Mouse (Mus musculus) bone marrow, adult 2 months (tissue): ENCODE results near the gene E030018B13Rik. TPM values are rescaled to one million over a fixed set of nuclear protein-coding genes. Genes with fewer than 3 reads are reported as not detected.

Source experiments
- H3K27ac ChIP-seq: fragments of 200-500 bp; 2 replicates; pipeline ENCODE4 v1.5.1; 2012; ENCODE audit warnings: low read depth, mild to moderate bottlenecking, control low read depth, inconsistent platforms, low read length; ENCODE audit not compliant: control insufficient read depth, poor library complexity, insufficient read depth
- H3K4me1 ChIP-seq: fragments of 200-500 bp; 2 replicates; pipeline ENCODE4 v1.6.1; 2011; ENCODE audit warnings: low read length; ENCODE audit not compliant: control insufficient read depth, insufficient read depth
- H3K4me3 ChIP-seq: fragments of 200-500 bp; replicated peaks from 2 replicates; pipeline ENCODE3; 2011; ENCODE audit warnings: mild to moderate bottlenecking, low read depth, low read length, control low read depth; ENCODE audit not compliant: control insufficient read depth
- CTCF ChIP-seq: fragments of 200-500 bp; IDR thresholded peaks from 2 replicates; pipeline ENCODE4 v1.5.1; 2011; ENCODE audit warnings: low read length, control low read depth; ENCODE audit not compliant: control insufficient read depth, insufficient read depth
- POLR2A ChIP-seq: fragments of 200-500 bp; IDR thresholded peaks from 2 replicates; pipeline ENCODE4 v1.6.1; 2011; ENCODE audit warnings: low read depth, mild to moderate bottlenecking, control low read depth, low read length, borderline replicate concordance; ENCODE audit not compliant: control insufficient read depth
- WGBS: fragments of 180-500 bp; shearing (Covaris S2); methylation state at CpG from one replicate; pipeline ENCODE4 v1.1.7; 2018; 5-methylcytosine and 5-hydroxymethylcytosine counted together
- polyA plus RNA-seq: library from polyadenylated mRNA; stranded (reverse); fragments of >200 nt; gene quantifications from 2 replicates; pipeline ENCODE4 v1.2.4, GENCODE M21; 2011; ENCODE audit warnings: low replicate concordance; ENCODE audit not compliant: missing spikeins, insufficient read depth, insufficient read length

The E030018B13Rik gene
- polyA plus RNA-seq, 1 experiment, result not detected

- peak overlapping the region; percentile 98 for H3K27ac ChIP-seq
- 37% methylated on average over 8 of the region's 8 CpGs for WGBS
- peaks cover 11% of the 10 kb centered on the region for H3K4me1 ChIP-seq
- H3K4me3 ChIP-seq, result peak overlapping the region; percentile 93
- TF ChIP-seq CTCF (no peak), POLR2A (no peak)
Measured at GRCm38 (mm10) chr7:63935809-63936187, 19.1 kb downstream of the E030018B13Rik start.

GRCm38 (mm10) chr7:63936188-63936985 is 19.7 kb downstream of the E030018B13Rik start:
- peak; percentile 23; the same call in 1 of the 2 replicates for TF ChIP-seq CTCF
- TF ChIP-seq POLR2A, result peak; percentile 23; the same call in 1 of the 2 replicates
- Histone ChIP-seq H3K4me3 (peak overlapping the region; percentile 93), H3K4me1 (peaks cover 11% of the 10 kb centered on the region), H3K27ac (peak overlapping the region; percentile 98)
- WGBS, result 1% methylated on average over 34 of the region's 34 CpGs

GRCm38 (mm10) chr7:63936986-63937235 is 20.3 kb downstream of the E030018B13Rik start:
- peaks cover 12% of the 10 kb centered on the region for H3K4me1 ChIP-seq
- TF ChIP-seq CTCF, result no peak
- peak; percentile 54; the same call in 1 of the 2 replicates for TF ChIP-seq POLR2A
- H3K4me3 ChIP-seq, result peak overlapping the region; percentile 93
- 0% methylated on average over 11 of the region's 11 CpGs for WGBS
- H3K27ac ChIP-seq, result peak overlapping the region; percentile 98

DNA sequence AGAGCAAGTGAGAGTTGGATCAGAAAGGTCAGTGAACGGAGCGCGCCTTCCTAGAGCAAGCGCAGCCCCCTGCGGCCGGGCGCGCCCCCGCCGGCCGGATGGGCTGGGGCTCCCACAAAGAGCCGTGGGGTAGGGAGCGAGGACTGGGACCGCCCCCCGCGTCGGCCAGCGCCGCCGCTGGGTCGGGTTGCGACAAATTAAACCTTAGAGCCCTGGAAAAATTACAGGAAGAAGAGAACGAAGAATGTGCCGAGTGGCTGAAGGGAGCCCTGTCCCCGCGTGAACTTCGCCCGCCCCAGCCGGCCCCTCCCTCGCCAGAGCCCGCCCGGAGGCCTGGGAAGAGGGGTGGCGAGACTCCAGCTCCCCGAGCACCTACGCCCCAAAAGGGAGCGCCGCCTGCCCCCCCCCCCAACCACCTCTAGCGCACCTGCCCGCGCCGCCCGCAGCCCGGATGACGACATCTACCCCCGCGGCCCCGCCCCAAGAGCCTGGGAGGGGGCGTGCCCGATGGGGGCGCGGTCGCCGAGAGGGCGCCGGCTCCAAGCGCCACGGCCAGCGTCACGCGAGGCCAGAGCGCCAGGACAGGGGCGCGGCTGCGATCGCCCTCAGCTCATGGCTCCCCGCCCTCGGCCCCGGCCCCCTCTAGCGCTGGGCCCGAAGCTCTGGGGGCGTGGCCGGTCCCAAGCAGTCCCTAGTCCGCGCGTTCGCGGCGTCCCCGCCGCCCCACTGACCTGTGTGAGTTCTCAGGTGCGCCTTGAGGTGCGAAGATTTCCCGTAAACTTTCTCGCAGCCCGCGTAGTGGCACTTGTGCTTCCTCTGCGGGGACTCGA is 20.8 kb downstream of the E030018B13Rik start:
- TF ChIP-seq CTCF, result no peak
- TF ChIP-seq POLR2A, result peak; percentile 80; the same call in 1 of the 2 replicates
- WGBS, result under 1% methylated on average over 86 of the region's 88 CpGs
- Histone ChIP-seq H3K4me3 (peak overlapping the region; percentile 93), H3K27ac (peak overlapping the region; percentile 98), H3K4me1 (peaks cover 12% of the 10 kb centered on the region)

DNA sequence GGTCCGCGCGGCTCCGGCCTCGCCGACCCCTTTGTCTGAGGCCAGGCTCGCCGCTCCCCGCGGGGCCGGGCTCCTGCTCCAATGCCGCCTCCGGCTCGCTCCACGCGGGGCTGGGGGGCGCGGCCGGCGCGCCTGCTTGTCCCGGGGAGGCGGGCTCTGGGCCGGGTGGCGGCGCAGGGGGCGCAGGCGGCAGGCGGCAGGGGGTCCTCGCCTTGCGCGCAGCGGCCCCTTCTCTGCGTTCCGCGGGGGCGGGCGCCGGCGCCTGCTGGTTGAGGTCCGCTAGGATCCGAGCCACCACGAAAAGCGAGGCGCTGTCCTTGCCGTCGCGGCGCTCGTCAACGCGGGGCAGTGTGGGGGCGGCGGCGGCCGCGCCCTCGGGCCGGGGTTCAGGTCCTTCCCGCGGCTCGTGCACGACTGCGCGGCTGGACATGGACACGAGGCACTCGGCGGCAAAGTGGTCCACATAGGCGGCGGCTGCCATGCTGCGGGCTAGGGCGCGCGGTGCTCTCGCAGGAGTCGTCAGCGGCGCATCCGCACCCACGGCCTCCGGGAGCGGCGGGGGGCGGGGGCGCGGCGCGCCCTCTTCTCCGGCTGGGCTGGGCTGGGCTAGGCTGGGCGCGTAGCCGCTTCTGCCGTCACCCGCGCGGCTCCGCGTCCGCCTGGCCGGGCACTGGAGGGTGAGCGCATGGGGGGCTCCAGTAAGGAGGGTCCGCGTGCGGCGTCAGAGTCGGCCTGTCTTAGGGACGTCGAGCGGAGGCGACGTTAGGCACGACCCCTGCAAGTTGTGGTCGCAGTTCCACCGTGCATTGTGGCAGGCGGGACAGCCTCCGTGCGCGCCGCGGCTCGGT is 21.6 kb downstream of the E030018B13Rik start:
- Histone ChIP-seq H3K4me1 (peaks cover 10% of the 10 kb centered on the region), H3K4me3 (peak overlapping the region; percentile 93), H3K27ac (peak overlapping the region; percentile 98)
- TF ChIP-seq POLR2A (peak; percentile 76; the same call in 1 of the 2 replicates), CTCF (no peak)
- under 1% methylated on average over 120 of the region's 121 CpGs for WGBS

DNA sequence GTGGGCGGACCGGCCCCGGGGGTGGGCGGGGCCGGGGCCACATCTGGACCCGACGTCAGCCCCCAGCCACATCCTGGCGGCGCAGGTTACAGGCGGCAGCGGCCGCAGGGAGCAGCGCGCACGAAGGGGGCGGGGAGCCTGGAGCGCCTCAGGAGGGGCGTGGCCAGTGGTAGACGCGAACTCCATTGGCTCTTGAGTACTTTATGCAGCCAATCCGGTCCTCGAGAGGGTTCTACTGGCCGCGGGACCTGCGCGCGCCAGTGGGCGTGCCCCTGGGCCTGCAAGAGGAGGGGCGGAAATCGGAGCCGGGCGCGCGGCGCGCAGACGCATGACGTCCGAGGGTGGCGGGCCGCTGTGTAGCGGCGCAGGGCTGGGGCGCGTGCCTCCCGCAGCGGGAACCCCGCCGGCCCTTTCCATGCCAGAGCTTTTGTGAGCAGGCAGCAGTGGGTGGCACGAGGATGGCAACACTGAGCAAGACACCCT is 22.3 kb downstream of the E030018B13Rik start, which contains the start of gene Klf13:
Gene Klf13, minus strand, starts transcription at position 2 of the 483 bp plus-strand sequence.
- WGBS, result under 1% methylated on average over 50 of the region's 50 CpGs
- TF ChIP-seq CTCF (no peak; the same call in 1 of the 2 replicates), POLR2A (peak; percentile 96)
- peak within 1 kb of the TSS; percentile 93 for H3K4me3 ChIP-seq
- peaks cover 10% of the 10 kb centered on the region for H3K4me1 ChIP-seq
- H3K27ac ChIP-seq, result peak within 1 kb of the TSS; percentile 99

DNA sequence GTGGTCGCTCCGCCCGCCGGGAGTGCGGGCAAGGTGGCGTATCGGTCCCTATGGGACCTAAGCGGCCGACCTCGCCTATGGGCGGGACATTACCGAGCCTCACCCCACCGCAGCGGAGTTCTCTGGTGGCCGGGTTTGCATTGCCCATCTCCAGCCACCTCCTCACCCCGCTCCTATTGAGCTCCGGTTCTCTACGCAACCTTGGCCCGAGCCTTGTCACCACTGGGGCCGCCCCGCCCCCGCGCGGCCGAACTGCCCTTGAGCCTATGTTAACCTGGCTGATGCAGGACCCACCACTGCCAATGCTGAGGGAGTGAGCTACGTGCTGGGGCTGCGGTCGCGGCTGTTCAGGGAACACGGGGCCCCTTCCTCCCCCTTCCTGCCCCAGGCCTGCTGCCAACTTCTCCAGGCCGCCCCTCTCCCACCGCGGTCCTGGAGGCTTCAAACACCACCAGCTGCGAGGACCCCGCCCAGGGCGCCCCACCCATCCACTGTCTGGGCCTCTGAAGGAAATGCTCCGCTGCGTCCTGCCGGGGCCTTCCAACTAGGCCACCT is 22.8 kb downstream of the E030018B13Rik start:
- Histone ChIP-seq H3K4me3 (peak overlapping the region; percentile 75), H3K4me1 (peaks cover 8% of the 10 kb centered on the region), H3K27ac (peak overlapping the region; percentile 99)
- WGBS, result under 1% methylated on average over 39 of the region's 39 CpGs
- TF ChIP-seq POLR2A (peak; percentile 29; the same call in 1 of the 2 replicates), CTCF (peak; percentile 38; the same call in 1 of the 2 replicates)
